Mouse (Mus musculus) layer of hippocampus, adult 9-10 months (tissue): ENCODE measurements around the gene Dhcr24.

ENCODE experiments used
- DNase-seq: peaks from one replicate; pipeline ENCODE4 v3.0.0; 2022; ENCODE audit warnings: low spot score

The Dhcr24 gene

GRCm38 (mm10) chr4:106606639-106607554, 46.1 kb downstream of the Dhcr24 start:
- no peak for DNase-seq

DNA sequence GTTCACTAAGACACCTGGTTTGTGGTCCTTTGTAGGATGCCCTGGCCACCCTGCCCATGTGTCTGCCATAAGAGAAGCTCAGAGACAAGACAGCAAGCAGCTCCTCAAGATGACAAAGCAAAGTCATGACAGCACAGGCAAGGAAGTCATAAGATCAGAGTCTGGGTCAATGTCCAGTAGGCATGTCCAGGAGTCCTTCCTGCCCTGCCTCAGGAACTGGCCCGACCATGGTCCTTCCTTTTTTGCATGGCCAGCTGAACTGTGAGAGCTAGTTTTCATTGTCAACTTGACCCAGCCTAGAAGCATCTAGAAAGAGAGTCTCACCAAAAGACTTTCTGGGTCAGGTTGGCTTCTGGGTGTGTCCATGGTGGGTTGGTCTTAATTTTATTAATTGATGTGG, 47.1 kb downstream of the Dhcr24 start:
- no peak for DNase-seq

DNA sequence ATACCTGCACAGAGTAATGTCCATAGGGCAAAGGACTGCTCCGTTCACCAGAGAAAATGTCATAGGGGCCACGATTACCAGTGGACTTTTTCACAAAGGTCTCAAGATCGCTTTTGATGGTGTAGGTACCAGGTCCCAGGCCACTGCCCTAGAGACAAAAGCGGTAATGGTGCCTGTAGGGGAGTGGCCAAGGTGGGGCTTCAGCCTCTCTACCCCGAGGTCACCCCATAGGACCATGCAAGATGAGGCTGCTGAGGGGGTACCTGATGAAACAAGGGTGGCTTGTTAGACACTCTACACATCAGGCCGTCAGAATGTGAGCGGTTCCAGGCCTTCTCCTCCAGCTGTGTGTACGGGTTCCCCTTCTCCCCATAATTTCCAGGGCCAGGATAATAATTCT, 52.3 kb downstream of the Dhcr24 start:
- DNase-seq, result no peak

DNA sequence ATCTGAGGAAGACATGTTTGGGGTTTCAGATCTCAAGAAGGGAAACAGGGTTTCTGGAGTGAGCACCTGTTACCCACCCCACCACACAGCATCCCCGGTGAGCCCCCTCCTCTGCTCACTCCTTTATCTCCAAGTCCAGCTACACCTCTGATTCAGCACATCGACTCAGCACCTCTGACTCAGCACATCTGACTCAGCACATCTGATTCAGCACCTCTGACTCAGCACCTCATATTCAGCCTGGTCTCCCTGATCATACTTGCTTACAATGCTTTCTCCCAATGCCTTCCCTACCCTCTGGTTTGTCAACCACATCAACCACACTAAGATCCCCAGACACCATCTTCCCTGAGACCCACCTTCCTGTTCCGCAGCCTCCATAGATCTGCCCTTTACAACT, 52.7 kb downstream of the Dhcr24 start:
- DNase-seq, result no peak

GRCm38 (mm10) chr4:106614180-106614797, 53.5 kb downstream of the Dhcr24 start:
- DNase-seq, result peak; percentile 71

DNA sequence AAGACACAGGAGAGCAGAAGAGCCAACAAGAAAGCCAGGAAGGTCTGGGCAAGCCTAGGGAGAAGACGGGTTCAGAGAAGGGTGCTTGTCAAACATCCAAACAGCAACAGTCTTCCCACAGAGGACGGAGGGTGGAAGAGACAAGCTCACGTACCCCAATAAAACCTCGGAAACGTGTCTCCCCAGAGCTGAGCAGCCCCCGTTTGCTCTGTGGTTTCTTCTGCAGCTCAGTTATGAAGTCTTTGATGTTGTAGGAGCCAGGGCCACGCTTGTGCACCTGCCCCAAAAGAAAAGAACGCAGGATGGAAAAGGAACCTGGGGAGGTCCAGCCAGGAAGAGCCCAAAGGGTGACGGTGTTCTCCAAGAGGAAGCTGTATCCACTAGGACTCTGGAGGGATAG, 54.0 kb downstream of the Dhcr24 start:
- no peak for DNase-seq

DNA sequence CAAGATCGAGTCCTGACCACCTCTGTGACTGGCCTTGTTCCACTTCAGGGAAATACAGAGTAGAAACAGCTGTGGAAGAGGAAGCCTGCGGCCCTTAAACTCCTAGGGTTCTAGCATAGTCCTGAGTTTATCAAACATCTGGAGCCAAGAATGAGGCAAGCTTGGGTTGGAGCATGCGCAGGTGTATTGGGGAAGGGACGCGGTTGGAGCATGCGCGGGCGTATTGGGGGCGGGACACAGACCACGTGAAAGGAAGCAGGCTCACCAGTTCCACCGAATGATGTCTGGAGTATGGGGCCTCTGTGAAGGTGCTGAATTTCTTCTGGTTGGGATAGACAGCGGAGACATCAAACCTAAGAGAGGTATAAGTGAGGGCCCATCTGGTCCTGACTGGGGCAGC, 54.8 kb downstream of the Dhcr24 start:
- no peak for DNase-seq

- no peak for DNase-seq
Measured at GRCm38 (mm10) chr4:106617056-106617455, 56.2 kb downstream of the Dhcr24 start, which contains the start of gene Lexm. Lexm (minus strand) TSS chr4:106617241.

GRCm38 (mm10) chr4:106618898-106619297, 58.1 kb downstream of the Dhcr24 start:
- DNase-seq, result no peak

DNA sequence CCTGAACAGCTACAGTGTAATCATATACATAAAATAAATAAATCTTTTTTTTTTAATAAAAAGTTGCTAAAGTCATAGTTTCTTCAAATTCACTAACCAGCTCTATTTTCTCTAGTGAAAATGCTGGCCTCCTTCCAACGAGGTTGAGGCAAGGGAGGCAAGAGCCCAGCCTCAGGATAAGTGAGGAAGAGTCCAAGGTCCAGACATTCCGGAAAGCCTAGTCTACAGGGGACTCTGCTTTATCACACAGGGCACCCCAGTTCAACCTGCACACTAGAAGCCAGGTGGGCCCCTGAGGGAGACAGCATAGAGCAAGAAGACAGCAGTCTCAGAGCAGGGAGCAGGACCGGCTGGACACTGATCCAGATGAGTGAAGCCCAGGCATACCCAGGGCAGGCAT, 60.6 kb downstream of the Dhcr24 start:
- no peak for DNase-seq

GRCm38 (mm10) chr4:106622030-106622493, 61.2 kb downstream of the Dhcr24 start, which contains the start of gene Ttc22:
Ttc22 (plus strand) TSS chr4:106622432.
- no peak for DNase-seq

- no peak for DNase-seq
Measured at GRCm38 (mm10) chr4:106622712-106623111, 61.9 kb downstream of the Dhcr24 start.

DNA sequence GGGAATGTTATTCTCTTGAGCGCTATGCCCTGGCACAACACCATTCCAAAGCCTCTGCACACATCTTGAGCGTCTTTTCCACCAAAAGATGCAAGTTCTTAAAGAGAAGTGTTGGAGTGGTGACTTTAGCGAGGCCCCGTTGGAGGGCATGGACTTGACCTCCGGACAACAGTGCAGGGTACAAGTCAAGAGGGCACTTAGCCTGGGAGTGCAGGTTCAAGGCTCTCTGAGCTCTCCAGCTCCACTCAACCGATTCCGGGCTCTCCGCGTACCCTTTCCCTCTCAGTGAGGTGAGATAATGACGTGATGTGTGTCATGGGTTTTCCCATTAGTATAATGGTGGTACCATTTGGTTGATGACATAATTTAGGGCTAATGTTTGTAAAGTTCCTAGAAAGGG, 63.4 kb downstream of the Dhcr24 start:
- DNase-seq, result no peak

DNA sequence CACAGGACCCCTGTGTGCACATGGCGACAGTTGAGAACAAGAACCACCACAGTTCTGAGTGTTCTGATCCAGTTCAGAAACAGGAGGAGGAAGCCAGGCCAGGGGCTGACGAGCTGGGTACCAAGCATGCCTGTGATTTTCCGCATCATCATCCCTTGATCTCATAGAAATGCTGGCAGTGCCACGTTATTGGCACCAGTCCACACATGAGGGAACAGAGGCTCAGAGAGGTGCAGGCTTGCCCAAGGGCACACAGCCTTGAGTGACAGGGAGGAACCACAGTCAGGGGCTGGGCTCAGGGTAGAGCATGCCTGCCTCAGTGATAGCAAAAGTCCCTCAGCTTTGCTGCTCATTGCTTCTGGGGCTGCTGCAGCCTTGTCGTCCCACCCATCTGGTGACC, 67.0 kb downstream of the Dhcr24 start:
- no peak for DNase-seq

GRCm38 (mm10) chr4:106628650-106629360, 68.0 kb downstream of the Dhcr24 start:
- no peak for DNase-seq

DNA sequence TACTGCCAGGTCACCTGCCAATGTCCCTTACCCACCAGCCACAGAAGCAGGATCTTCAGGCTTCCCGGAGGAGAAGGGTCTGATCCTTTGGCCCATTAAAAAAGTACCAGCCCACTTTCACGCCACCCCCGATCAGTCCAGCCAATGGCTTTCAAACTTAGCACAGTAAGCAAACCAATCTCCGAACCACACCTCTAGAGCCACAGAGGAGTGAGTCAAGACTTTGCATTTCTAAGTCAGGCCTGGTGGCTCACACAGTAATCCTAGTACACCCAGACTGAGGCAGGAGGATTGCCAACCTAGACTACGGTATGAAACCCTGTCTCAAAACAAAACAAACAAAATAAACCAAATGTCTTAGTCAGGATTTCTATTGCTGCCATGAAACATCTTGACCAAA, 68.5 kb downstream of the Dhcr24 start:
- no peak for DNase-seq

- DNase-seq, result peak; percentile 97
Measured at GRCm38 (mm10) chr4:106630333-106631220, 69.7 kb downstream of the Dhcr24 start.

- no peak for DNase-seq
Measured at GRCm38 (mm10) chr4:106632313-106632712, 71.5 kb downstream of the Dhcr24 start.

- DNase-seq, result no peak
Measured at GRCm38 (mm10) chr4:106633281-106634085, 72.6 kb downstream of the Dhcr24 start.

- no peak for DNase-seq
Measured at GRCm38 (mm10) chr4:106634086-106634479, 73.2 kb downstream of the Dhcr24 start.
